Mouse (Mus musculus) neural tube, embryonic 12.5 days (tissue): ENCODE measurements at regions not wholly inside any gene's neighbourhood (a gene's known extent, or its start where the extent isn't known, plus 50 kb on each side); places are given as distances from the start of the nearest gene placed in this dataset.
"Not testable (repeated sequence)": the region's sequence is repeated elsewhere in the genome, so short reads cannot be mapped to it uniquely, and the experiment has no call there.

Experiments used
- ATAC-seq: fragments of 200-750 bp; cut with Nextera tagmentation; 2 replicates; pipeline ENCODE4 v1.8.0; 2017; ENCODE audit warnings: low read depth, mild to moderate bottlenecking, moderate TSS enrichment, moderate library complexity; ENCODE audit not compliant: low FRiP score
- H3K27ac ChIP-seq: fragments of 300-500 bp; sonication (generic); 2 replicates; pipeline ENCODE4 v1.5.1; 2016
- H3K27me3 ChIP-seq: fragments of 300-500 bp; sonication (generic); replicated peaks from 2 replicates; pipeline ENCODE4 v1.6.1; 2016; ENCODE audit warnings: mild to moderate bottlenecking
- H3K36me3 ChIP-seq: fragments of 300-500 bp; sonication (generic); 2 replicates; pipeline ENCODE4 v1.6.1; 2016; ENCODE audit warnings: mild to moderate bottlenecking
- H3K4me1 ChIP-seq: fragments of 300-500 bp; sonication (generic); 2 replicates; pipeline ENCODE4 v1.6.1; 2016
- H3K4me2 ChIP-seq: fragments of 300-500 bp; sonication (generic); replicated peaks from 2 replicates; pipeline ENCODE4 v1.6.1; 2016; ENCODE audit warnings: mild to moderate bottlenecking
- H3K4me3 ChIP-seq: fragments of 300-500 bp; sonication (generic); 2 replicates; pipeline ENCODE4 v1.5.1; 2016
- H3K9ac ChIP-seq: fragments of 300-500 bp; sonication (generic); 2 replicates; pipeline ENCODE4 v1.6.1; 2016; ENCODE audit warnings: mild to moderate bottlenecking
- H3K9me3 ChIP-seq: fragments of 300-500 bp; sonication (generic); 2 replicates; pipeline ENCODE4 v1.6.1; 2016; ENCODE audit warnings: mild to moderate bottlenecking
- WGBS: fragments of 180-500 bp; shearing (Covaris S2); methylation state at CpG from one replicate; pipeline ENCODE4 v1.1.7; 2016; 5-methylcytosine and 5-hydroxymethylcytosine counted together

- Histone ChIP-seq H3K9me3 (no peaks in the 10 kb centered on the region), H3K4me3 (no peak overlapping the region), H3K27me3 (no peaks in the 10 kb centered on the region), H3K36me3 (no peaks in the 10 kb centered on the region), H3K27ac (no peak overlapping the region), H3K4me1 (no peaks in the 10 kb centered on the region), H3K4me2 (no peak overlapping the region), H3K9ac (no peak overlapping the region)
- WGBS, result 39% methylated on average over 3 of the region's 3 CpGs
- no peak for ATAC-seq
Measured at GRCm38 (mm10) chr7:137963470-137964095, 433.9 kb downstream of the Tcerg1l start.

- H3K4me2 ChIP-seq, result no peak overlapping the region
- H3K27ac ChIP-seq, result no peak overlapping the region
- 95% methylated on average over 5 of the region's 5 CpGs for WGBS
Measured at GRCm38 (mm10) chr7:137974705-137975104, 422.8 kb downstream of the Tcerg1l start.

GRCm38 (mm10) chr7:137977527-137977926 is 420.0 kb downstream of the Tcerg1l start:
- H3K9me3 ChIP-seq, result no peaks in the 10 kb centered on the region
- no peaks in the 10 kb centered on the region for H3K36me3 ChIP-seq
- H3K4me2 ChIP-seq, result no peak overlapping the region
- no peak for ATAC-seq
- no peak overlapping the region for H3K4me3 ChIP-seq
- H3K27ac ChIP-seq, result no peak overlapping the region
- H3K27me3 ChIP-seq, result no peaks in the 10 kb centered on the region
- H3K4me1 ChIP-seq, result no peaks in the 10 kb centered on the region
- 91% methylated on average over 1 of the region's 1 CpGs for WGBS
- no peak overlapping the region for H3K9ac ChIP-seq

More at GRCm38 (mm10) chr7:137974705-137975104, 422.8 kb downstream of the Tcerg1l start:
- ATAC-seq, result no peak
- no peaks in the 10 kb centered on the region for H3K9me3 ChIP-seq
- no peak overlapping the region for H3K4me3 ChIP-seq
- H3K9ac ChIP-seq, result no peak overlapping the region
- H3K27me3 ChIP-seq, result no peaks in the 10 kb centered on the region
- no peaks in the 10 kb centered on the region for H3K4me1 ChIP-seq
- no peaks in the 10 kb centered on the region for H3K36me3 ChIP-seq

- ATAC-seq, result no peak
- H3K9me3 ChIP-seq, result no peaks in the 10 kb centered on the region
- H3K4me3 ChIP-seq, result no peak overlapping the region
- WGBS, result 92% methylated on average over 4 of the region's 4 CpGs
- no peaks in the 10 kb centered on the region for H3K36me3 ChIP-seq
- H3K4me1 ChIP-seq, result no peaks in the 10 kb centered on the region
- no peak overlapping the region for H3K27ac ChIP-seq
- H3K27me3 ChIP-seq, result no peaks in the 10 kb centered on the region
- no peak overlapping the region for H3K9ac ChIP-seq
- H3K4me2 ChIP-seq, result no peak overlapping the region
Measured at GRCm38 (mm10) chr7:137979361-137979760, 418.2 kb downstream of the Tcerg1l start.

GRCm38 (mm10) chr7:138005806-138006205 is 391.7 kb downstream of the Tcerg1l start:
- H3K27ac ChIP-seq, result no peak overlapping the region
- H3K36me3 ChIP-seq, result no peaks in the 10 kb centered on the region
- ATAC-seq, result no peak
- no peak overlapping the region for H3K9ac ChIP-seq
- H3K4me2 ChIP-seq, result no peak overlapping the region
- 7% methylated on average over 3 of the region's 3 CpGs for WGBS
- no peak overlapping the region for H3K4me3 ChIP-seq
- H3K27me3 ChIP-seq, result no peaks in the 10 kb centered on the region
- H3K4me1 ChIP-seq, result no peaks in the 10 kb centered on the region
- H3K9me3 ChIP-seq, result no peaks in the 10 kb centered on the region

- H3K27me3 ChIP-seq, result no peaks in the 10 kb centered on the region
- ATAC-seq, result no peak
- H3K27ac ChIP-seq, result no peak overlapping the region
- no peak overlapping the region for H3K9ac ChIP-seq
- no peak overlapping the region for H3K4me2 ChIP-seq
- H3K9me3 ChIP-seq, result no peaks in the 10 kb centered on the region
- 57% methylated on average over 3 of the region's 3 CpGs for WGBS
- H3K4me3 ChIP-seq, result no peak overlapping the region
- H3K36me3 ChIP-seq, result no peaks in the 10 kb centered on the region
- no peaks in the 10 kb centered on the region for H3K4me1 ChIP-seq
Measured at GRCm38 (mm10) chr7:138006971-138007370, 390.6 kb downstream of the Tcerg1l start.

GRCm38 (mm10) chr7:138008601-138009000 is 388.9 kb downstream of the Tcerg1l start:
- WGBS, result 38% methylated on average over 3 of the region's 3 CpGs
- Histone ChIP-seq H3K4me1 (no peaks in the 10 kb centered on the region), H3K27me3 (no peaks in the 10 kb centered on the region), H3K36me3 (no peaks in the 10 kb centered on the region), H3K27ac (no peak overlapping the region), H3K9ac (no peak overlapping the region), H3K9me3 (no peaks in the 10 kb centered on the region), H3K4me2 (no peak overlapping the region), H3K4me3 (no peak overlapping the region)
- ATAC-seq, result no peak

- H3K27ac ChIP-seq, H3K36me3 ChIP-seq, H3K9me3 ChIP-seq, H3K4me1 ChIP-seq, ATAC-seq, H3K27me3 ChIP-seq, H3K4me2 ChIP-seq, H3K9ac ChIP-seq, H3K4me3 ChIP-seq: not testable (repeated sequence)
- 83% methylated on average over 1 of the region's 1 CpGs for WGBS
Measured at GRCm38 (mm10) chr7:138024021-138024420, 373.5 kb downstream of the Tcerg1l start.

GRCm38 (mm10) chr7:138051696-138052095 is 345.8 kb downstream of the Tcerg1l start:
- 71% methylated on average over 2 of the region's 2 CpGs for WGBS
- H3K9me3 ChIP-seq, result no peaks in the 10 kb centered on the region
- no peak overlapping the region for H3K4me3 ChIP-seq
- H3K27ac ChIP-seq, result no peak overlapping the region
- no peaks in the 10 kb centered on the region for H3K27me3 ChIP-seq
- no peaks in the 10 kb centered on the region for H3K4me1 ChIP-seq
- H3K36me3 ChIP-seq, result no peaks in the 10 kb centered on the region
- H3K9ac ChIP-seq, result no peak overlapping the region
- no peak for ATAC-seq
- no peak overlapping the region for H3K4me2 ChIP-seq

GRCm38 (mm10) chr7:138054756-138055155 is 342.8 kb downstream of the Tcerg1l start:
- no peak for ATAC-seq
- Histone ChIP-seq H3K9me3 (no peaks in the 10 kb centered on the region), H3K27ac (no peak overlapping the region), H3K4me1 (no peaks in the 10 kb centered on the region), H3K27me3 (no peaks in the 10 kb centered on the region), H3K4me2 (no peak overlapping the region), H3K36me3 (no peaks in the 10 kb centered on the region), H3K4me3 (no peak overlapping the region), H3K9ac (no peak overlapping the region)
- WGBS, result 83% methylated on average over 8 of the region's 8 CpGs

GRCm38 (mm10) chr7:138061116-138061515 is 336.4 kb downstream of the Tcerg1l start:
- Histone ChIP-seq H3K4me3 (no peak overlapping the region), H3K9ac (no peak overlapping the region), H3K27me3 (no peaks in the 10 kb centered on the region), H3K36me3 (no peaks in the 10 kb centered on the region), H3K9me3 (no peaks in the 10 kb centered on the region), H3K4me1 (peaks cover 3% of the 10 kb centered on the region; the same call in 1 of the 2 replicates), H3K4me2 (no peak overlapping the region), H3K27ac (no peak overlapping the region)
- no peak for ATAC-seq
- 7% methylated on average over 7 of the region's 7 CpGs for WGBS

- no peak overlapping the region for H3K4me2 ChIP-seq
- WGBS, result 84% methylated on average over 4 of the region's 4 CpGs
- H3K9ac ChIP-seq, result no peak overlapping the region
- no peaks in the 10 kb centered on the region for H3K4me1 ChIP-seq
- H3K4me3 ChIP-seq, result no peak overlapping the region
- no peaks in the 10 kb centered on the region for H3K9me3 ChIP-seq
- no peak for ATAC-seq
- no peaks in the 10 kb centered on the region for H3K36me3 ChIP-seq
- H3K27me3 ChIP-seq, result no peaks in the 10 kb centered on the region
- H3K27ac ChIP-seq, result no peak overlapping the region
Measured at GRCm38 (mm10) chr7:138066921-138067320, 330.6 kb downstream of the Tcerg1l start.

GRCm38 (mm10) chr7:138075231-138075630 is 322.3 kb downstream of the Tcerg1l start:
- Histone ChIP-seq H3K27ac (no peak overlapping the region), H3K36me3 (no peaks in the 10 kb centered on the region), H3K27me3 (no peaks in the 10 kb centered on the region), H3K4me2 (no peak overlapping the region), H3K9ac (no peak overlapping the region), H3K4me3 (no peak overlapping the region), H3K9me3 (no peaks in the 10 kb centered on the region), H3K4me1 (no peaks in the 10 kb centered on the region)
- WGBS, result 65% methylated on average over 3 of the region's 3 CpGs
- no peak for ATAC-seq
